Mouse (Mus musculus): ENCODE measurements around the gene Ap2a1.
A peak's percentile ranks its signal among the peaks of the same experiment; 100 is the strongest.
"Not testable (repeated sequence)": the region's sequence is repeated elsewhere in the genome, so short reads cannot be mapped to it uniquely, and the experiment has no call there.

Gene Ap2a1

GRCm38 (mm10) chr7:44895206-44895592, 34.1 kb downstream of the Ap2a1 start:
- no peak for DNase-seq (ENCODE audit: extremely low spot score)

- DNase-seq (ENCODE audit: extremely low spot score) = no peak
Observed at GRCm38 (mm10) chr7:44894175-44894574, 35.1 kb downstream of the Ap2a1 start.

GRCm38 (mm10) chr7:44893197-44893596, 36.1 kb downstream of the Ap2a1 start:
- peak; percentile 24 for DNase-seq (ENCODE audit: extremely low spot score)

GRCm38 (mm10) chr7:44892276-44892921, 36.9 kb downstream of the Ap2a1 start, which contains the start of gene Med25:
Gene Med25, minus strand, starts transcription at chr7:44892712.
- DNase-seq (ENCODE audit: extremely low spot score) = peak; percentile 94

GRCm38 (mm10) chr7:44891611-44892010, 37.7 kb downstream of the Ap2a1 start:
- no peak for DNase-seq (ENCODE audit: extremely low spot score)

- no peak for DNase-seq (ENCODE audit: extremely low spot score)
Observed at GRCm38 (mm10) chr7:44890737-44891136, 38.6 kb downstream of the Ap2a1 start.

GRCm38 (mm10) chr7:44890180-44890579, 39.1 kb downstream of the Ap2a1 start:
- no peak for DNase-seq (ENCODE audit: extremely low spot score)

- DNase-seq (ENCODE audit: extremely low spot score) = no peak
Observed at GRCm38 (mm10) chr7:44888256-44889105, 40.8 kb downstream of the Ap2a1 start.

- DNase-seq (ENCODE audit: extremely low spot score) = no peak
Observed at GRCm38 (mm10) chr7:44886964-44887363, 42.3 kb downstream of the Ap2a1 start.

GRCm38 (mm10) chr7:44884637-44885036, 44.7 kb downstream of the Ap2a1 start:
- no peak for DNase-seq (ENCODE audit: extremely low spot score)

GRCm38 (mm10) chr7:44883036-44883435, 46.3 kb downstream of the Ap2a1 start:
- no peak for DNase-seq (ENCODE audit: extremely low spot score)

- no peak for DNase-seq (ENCODE audit: extremely low spot score)
Observed at GRCm38 (mm10) chr7:44877833-44878232, 51.5 kb downstream of the Ap2a1 start.

GRCm38 (mm10) chr7:44871774-44872173, 57.5 kb downstream of the Ap2a1 start:
- not testable (repeated sequence) for DNase-seq (ENCODE audit: extremely low spot score)

GRCm38 (mm10) chr7:44871181-44871580, 58.1 kb downstream of the Ap2a1 start:
- no peak for DNase-seq (ENCODE audit: extremely low spot score)

- DNase-seq (ENCODE audit: extremely low spot score) = no peak
Observed at GRCm38 (mm10) chr7:44870614-44871013, 58.7 kb downstream of the Ap2a1 start.

- DNase-seq (ENCODE audit: extremely low spot score) = peak; percentile 96
Observed at GRCm38 (mm10) chr7:44869697-44870528, 59.4 kb downstream of the Ap2a1 start, which contains the start of gene Ptov1. Gene Ptov1, minus strand, starts transcription at chr7:44869788.

GRCm38 (mm10) chr7:44868919-44869696, 60.2 kb downstream of the Ap2a1 start:
- DNase-seq (ENCODE audit: extremely low spot score) = peak; percentile 80

GRCm38 (mm10) chr7:44868465-44868864, 60.8 kb downstream of the Ap2a1 start:
- DNase-seq (ENCODE audit: extremely low spot score) = no peak

- DNase-seq (ENCODE audit: extremely low spot score) = no peak
Observed at GRCm38 (mm10) chr7:44867802-44868201, 61.5 kb downstream of the Ap2a1 start.

GRCm38 (mm10) chr7:44867010-44867702, 62.1 kb downstream of the Ap2a1 start:
- no peak for DNase-seq (ENCODE audit: extremely low spot score)

Measured in embryo, embryonic 9.5 days (tissue).